Mouse (Mus musculus): ENCODE results near the gene Shh.

- TF ChIP-seq KAT2A (IDR thresholded peaks at IDR 0.05; ENCODE audit: insufficient replicate concordance, low read length) (no peak), NRF1 (IDR thresholded peaks at IDR 0.05; ENCODE audit: low read depth, low read length) (no peak), CTCF (conservative IDR thresholded peaks at IDR 0.05 in 1 of 2, IDR thresholded peaks at IDR 0.05 in 1 of 2; ENCODE audit: low read depth in 2 of 2, low read length in 2 of 2) (no peak), SMC3 (IDR thresholded peaks at IDR 0.05; ENCODE audit: low read depth, low read length) (no peak), UBTF (IDR thresholded peaks at IDR 0.05; ENCODE audit: low read depth, low read length) (no peak), POLR2A (IDR thresholded peaks at IDR 0.05; ENCODE audit: low read depth, low read length) (no peak), MYC (IDR thresholded peaks at IDR 0.05; ENCODE audit: low read depth, low read length) (no peak), HCFC1 (IDR thresholded peaks at IDR 0.05; ENCODE audit: low read depth, low read length) (no peak), RAD21 (IDR thresholded peaks at IDR 0.05; ENCODE audit: low read depth, low read length) (no peak), EP300 (IDR thresholded peaks at IDR 0.05; ENCODE audit: low read length) (no peak), SIN3A (IDR thresholded peaks at IDR 0.05; ENCODE audit: low read length) (no peak), TBP (conservative IDR thresholded peaks at IDR 0.05; ENCODE audit: low read depth, low read length) (no peak)
Measured at GRCm38 (mm10) chr5:28495712-28496650, 28.9 kb upstream of the Shh start.

Data from CH12.LX (cell line).